Mouse (Mus musculus) heart, adult 11 months (tissue): ENCODE data around the gene Ptx4.
"Not testable (repeated sequence)": the region's sequence is repeated elsewhere in the genome, so short reads cannot be mapped to it uniquely, and the experiment has no call there.

Experiments
- DNase-seq: peaks from one replicate; pipeline ENCODE4 v3.0.0; 2022

Gene Ptx4

GRCm38 (mm10) chr17:25115664-25116432 lies 4.7 kb upstream of the Ptx4 start, which contains the start of gene Telo2:
Telo2 (minus strand) TSS chr17:25115967.
- peak; percentile 99 for DNase-seq

GRCm38 (mm10) chr17:25117263-25117662 lies 3.3 kb upstream of the Ptx4 start:
- no peak for DNase-seq

GRCm38 (mm10) chr17:25123979-25124378 lies 3.4 kb downstream of the Ptx4 start:
- DNase-seq, result no peak

GRCm38 (mm10) chr17:25125442-25126060 lies 5.0 kb downstream of the Ptx4 start:
- not testable (repeated sequence) for DNase-seq

GRCm38 (mm10) chr17:25127079-25127478 lies 6.5 kb downstream of the Ptx4 start:
- peak; percentile 91 for DNase-seq

GRCm38 (mm10) chr17:25127681-25128080 lies 7.1 kb downstream of the Ptx4 start:
- no peak for DNase-seq

- DNase-seq, result no peak
These were observed 9.5 kb downstream of the Ptx4 start for GRCm38 (mm10) chr17:25130060-25130459.

GRCm38 (mm10) chr17:25133275-25133698 lies 12.7 kb downstream of the Ptx4 start, which contains the start of gene Clcn7:
Clcn7 (plus strand) TSS chr17:25133391.
- DNase-seq, result peak; percentile 99

- DNase-seq, result no peak
These were observed 15.1 kb downstream of the Ptx4 start for GRCm38 (mm10) chr17:25135622-25136021.

GRCm38 (mm10) chr17:25138803-25139202 lies 18.2 kb downstream of the Ptx4 start:
- no peak for DNase-seq

GRCm38 (mm10) chr17:25139960-25140359 lies 19.4 kb downstream of the Ptx4 start:
- DNase-seq, result no peak

GRCm38 (mm10) chr17:25162161-25162560 lies 41.6 kb downstream of the Ptx4 start, which contains the start of gene Ccdc154:
Ccdc154 (plus strand) TSS chr17:25162461.
- no peak for DNase-seq

GRCm38 (mm10) chr17:25163387-25163786 lies 42.8 kb downstream of the Ptx4 start:
- DNase-seq, result no peak

GRCm38 (mm10) chr17:25164770-25165169 lies 44.2 kb downstream of the Ptx4 start:
- no peak for DNase-seq

- no peak for DNase-seq
These were observed 45.6 kb downstream of the Ptx4 start for GRCm38 (mm10) chr17:25165970-25166671.

GRCm38 (mm10) chr17:25169706-25170105 lies 49.1 kb downstream of the Ptx4 start:
- DNase-seq, result no peak

GRCm38 (mm10) chr17:25172558-25172957 lies 52.0 kb downstream of the Ptx4 start:
- DNase-seq, result no peak
